Mouse (Mus musculus): ENCODE data around the gene Hdac9.

DNA sequence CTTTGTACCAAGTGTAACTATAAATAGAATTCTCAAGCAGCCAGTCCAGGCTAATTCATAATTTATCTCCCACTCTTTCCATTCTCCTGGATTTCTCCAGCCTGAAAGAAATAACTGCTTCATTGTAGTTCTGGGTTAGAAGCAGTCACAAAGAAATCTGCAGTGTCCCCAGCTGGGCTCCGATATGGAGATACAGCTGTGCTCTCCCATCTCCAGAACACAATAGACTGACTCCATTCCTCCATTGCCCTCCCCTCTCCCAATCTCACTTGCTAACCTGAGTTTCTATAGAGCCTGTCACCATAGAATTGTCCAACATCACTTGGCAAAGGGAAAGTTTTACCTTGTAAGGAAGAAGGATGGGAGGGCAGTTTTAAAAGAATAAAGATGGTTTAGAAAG is 218.9 kb downstream of the Hdac9 start:
- TF ChIP-seq CHD2 (IDR thresholded peaks at IDR 0.05; ENCODE audit: low read length), result no peak
- TF ChIP-seq MXI1 (IDR thresholded peaks at IDR 0.05; ENCODE audit: low read depth, low read length), result no peak
- TF ChIP-seq CTCF (IDR thresholded peaks at IDR 0.05 in 2 of 3, conservative IDR thresholded peaks at IDR 0.05 in 1 of 3; ENCODE audit: control insufficient read depth in 1 of 3, insufficient read depth in 1 of 3, low read depth in 2 of 3, low read length in 3 of 3, poor library complexity in 1 of 3, severe bottlenecking in 1 of 3), result no peak
- no peak for TF ChIP-seq GATA1 (IDR thresholded peaks at IDR 0.05; ENCODE audit: low read depth, low read length)
- no peak for TF ChIP-seq RCOR1 (IDR thresholded peaks at IDR 0.05; ENCODE audit: low read depth, low read length)
- TF ChIP-seq POLR2A (IDR thresholded peaks at IDR 0.05; ENCODE audit: control insufficient read depth in 1 of 2, insufficient read depth in 1 of 2, low read depth in 1 of 2, low read length in 2 of 2, poor library complexity in 1 of 2), result no peak
- no peak for TF ChIP-seq SIN3A (IDR thresholded peaks at IDR 0.05; ENCODE audit: low read length)
